Mouse (Mus musculus) spleen, adult 2 months (tissue): ENCODE data around the gene Necap2.

Source experiments
- CTCF ChIP-seq: fragments of 200-500 bp; IDR thresholded peaks from 2 replicates; pipeline ENCODE4 v1.5.1; 2011; ENCODE audit warnings: mild to moderate bottlenecking, inconsistent platforms; ENCODE audit not compliant: insufficient read depth, insufficient read length, insufficient replicate concordance; ENCODE audit errors: extremely low read depth
- POLR2A ChIP-seq: fragments of 200-500 bp; IDR thresholded peaks from 2 replicates; pipeline ENCODE4 v1.6.1; 2011; ENCODE audit warnings: low read depth, low read length, inconsistent platforms

DNA sequence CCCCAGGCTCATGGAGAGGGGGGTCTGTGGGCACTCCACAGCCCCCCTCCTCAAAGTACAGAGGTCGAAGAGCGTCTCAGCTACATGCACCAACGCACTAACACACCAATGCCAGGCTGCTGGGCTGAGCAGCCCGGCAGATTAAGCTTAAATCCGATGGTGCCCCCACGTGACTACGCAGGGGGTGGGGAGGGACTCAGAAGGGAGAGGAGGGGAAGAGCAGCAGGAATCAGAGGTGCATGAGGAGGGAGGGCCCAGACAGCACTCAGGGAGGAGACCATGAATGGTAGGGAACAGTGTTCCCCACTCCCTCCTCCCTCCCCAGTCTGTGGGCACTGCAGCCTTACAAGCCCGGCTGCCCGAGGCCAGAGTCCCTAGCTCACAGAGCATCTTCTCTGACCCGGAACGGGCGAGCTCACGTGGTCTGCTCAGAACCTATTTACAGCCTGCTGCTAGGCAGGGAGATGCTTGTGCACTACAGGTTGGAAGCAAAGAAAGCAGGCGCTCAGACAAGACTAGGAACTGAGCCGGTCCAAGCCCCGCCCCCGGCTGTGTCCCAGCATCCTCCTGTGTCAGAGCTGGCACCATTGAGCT is 24.5 kb downstream of the Necap2 start:
- TF ChIP-seq CTCF, result no peak
- no peak for TF ChIP-seq POLR2A
